Mouse (Mus musculus) spleen, embryonic (tissue): ENCODE data around the gene 2510009E07Rik.

Experiments used
- CTCF ChIA-PET: fragments of 350-600 bp; sonication (Branson Sonifier 250); formaldehyde crosslinking; loops from one replicate; lab custom pipeline; 2022; lab: Charles Lee

2510009E07Rik gene

DNA sequence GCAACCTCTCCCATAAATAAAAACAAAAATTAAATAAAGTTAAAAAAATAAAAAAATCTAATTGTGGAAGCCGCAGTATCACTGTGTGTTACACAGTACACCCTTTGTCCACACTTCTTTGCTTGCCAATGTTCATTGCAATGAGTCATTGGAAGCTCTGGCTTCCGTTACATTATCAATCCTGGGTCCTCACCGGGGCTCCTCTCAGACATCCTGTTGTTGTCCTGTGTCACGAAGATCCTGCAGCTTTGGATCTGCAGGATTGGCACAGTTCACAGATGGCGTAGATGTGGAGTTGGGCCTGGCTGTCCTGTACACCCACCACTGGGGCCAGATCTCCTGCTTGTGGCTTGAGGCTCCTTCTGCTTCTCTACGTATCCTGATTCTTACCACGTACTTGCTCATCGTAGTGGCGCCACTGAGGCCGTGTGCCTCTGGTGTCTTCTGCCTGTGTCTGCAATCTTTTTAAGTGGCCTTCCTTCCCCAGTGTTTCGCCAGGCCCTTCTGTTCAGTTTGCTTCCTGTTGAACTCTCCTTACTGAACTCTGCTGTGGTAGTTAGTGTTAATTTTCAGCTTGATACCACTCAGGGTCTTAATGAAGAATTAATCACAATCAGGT, 57.2 kb downstream of the 2510009E07Rik start:
- CTCF ChIA-PET = no interaction called here

DNA sequence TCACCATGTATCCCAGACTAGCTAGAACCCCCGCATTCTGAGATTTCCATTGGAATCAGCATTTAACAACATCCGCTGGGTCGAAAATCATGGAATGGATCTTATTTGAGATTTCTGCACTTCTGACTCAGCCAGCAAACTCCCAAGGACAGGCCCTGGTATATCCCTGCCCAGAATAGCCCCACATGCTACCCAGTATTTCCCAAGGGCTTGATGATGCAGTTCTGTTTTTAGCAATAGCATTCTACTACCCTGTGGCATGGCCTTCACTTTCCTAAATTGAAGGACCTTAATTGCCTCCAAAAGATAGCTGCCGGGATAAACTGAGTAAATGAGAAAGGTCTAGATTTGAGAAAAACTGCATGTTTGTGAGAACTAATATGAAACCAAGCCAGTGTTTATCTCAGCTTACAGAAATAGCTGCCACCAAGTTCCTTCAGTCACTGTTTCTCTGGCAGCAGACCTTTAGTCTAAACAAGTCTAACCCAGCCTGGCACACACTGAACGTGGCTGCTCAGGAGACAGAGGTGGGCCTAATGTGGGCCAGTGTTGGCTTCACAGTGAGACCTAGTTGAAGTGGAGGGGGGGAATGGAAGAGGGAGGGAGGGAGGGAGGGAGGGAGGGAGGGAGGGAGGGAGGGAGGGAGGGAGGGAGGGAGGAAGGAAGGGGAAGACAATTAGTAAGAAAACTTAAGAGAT, 58.2 kb downstream of the 2510009E07Rik start:
- CTCF ChIA-PET = no interaction called here

DNA sequence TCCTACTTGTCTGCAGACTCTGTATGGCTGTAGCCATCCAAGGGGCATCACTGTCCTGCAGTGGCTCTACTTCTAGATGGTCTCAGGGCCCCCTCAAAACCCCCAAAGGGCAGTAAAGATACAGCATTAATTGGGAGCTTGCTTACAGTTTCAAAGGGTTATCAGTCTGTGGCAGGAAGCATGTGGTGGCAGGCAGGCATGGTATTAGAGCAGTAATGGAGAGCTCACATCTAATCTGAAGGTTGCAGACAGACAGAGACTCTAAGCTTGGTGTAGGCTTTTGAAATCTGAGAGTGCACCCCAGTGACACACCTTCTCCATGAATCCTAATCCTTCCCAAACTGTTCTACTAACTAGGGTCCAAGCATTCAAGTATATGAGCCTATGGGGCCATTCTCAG, 60.0 kb downstream of the 2510009E07Rik start:
- CTCF ChIA-PET = interaction anchor here (0.6 kb wide), 1 partner anchor 16 kb away, joined by 5 read pairs; no protein-coding TSS in a partner anchor

DNA sequence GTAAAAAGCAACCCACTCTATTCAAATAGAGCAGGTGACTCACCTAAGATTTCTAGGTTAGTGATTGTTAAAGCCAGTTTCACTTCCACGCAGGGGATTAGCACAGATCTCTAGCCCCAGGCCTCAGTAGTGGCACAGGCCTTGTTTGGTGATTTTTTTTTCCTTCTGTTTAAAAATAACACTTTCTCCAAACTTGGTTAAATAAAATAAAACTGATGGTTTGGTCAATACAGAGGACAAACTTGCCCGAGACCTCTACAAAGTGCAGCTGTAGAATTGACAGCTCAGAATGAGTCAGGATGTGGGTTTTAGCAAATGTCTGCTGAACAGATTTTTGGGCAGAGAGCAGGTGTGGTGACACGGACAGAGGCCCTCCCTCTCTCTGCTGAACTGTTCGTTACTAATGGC, 62.6 kb downstream of the 2510009E07Rik start:
- CTCF ChIA-PET = interaction anchor here (0.6 kb wide), 1 partner anchor 1005 kb away, joined by 3 read pairs; no protein-coding TSS in a partner anchor

DNA sequence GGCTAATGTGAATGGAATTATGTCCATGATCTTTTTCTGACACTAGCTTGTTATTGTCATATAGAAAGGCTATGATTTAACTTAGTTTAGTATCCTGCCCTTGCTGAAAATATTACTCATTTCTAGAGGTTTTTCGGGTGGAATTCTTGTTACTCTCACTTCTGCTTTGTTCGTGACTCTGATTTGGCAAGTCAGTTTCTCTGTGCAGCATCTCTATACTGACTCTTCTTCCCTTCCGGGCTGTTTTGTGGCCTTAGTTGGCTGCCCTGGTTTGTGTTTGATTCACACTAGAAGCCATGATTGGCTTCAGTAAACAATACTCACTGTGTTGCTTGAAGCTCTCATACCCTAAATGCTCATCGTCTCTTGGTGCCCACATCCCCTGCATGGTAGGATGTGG, 63.9 kb downstream of the 2510009E07Rik start:
- CTCF ChIA-PET = no interaction called here

DNA sequence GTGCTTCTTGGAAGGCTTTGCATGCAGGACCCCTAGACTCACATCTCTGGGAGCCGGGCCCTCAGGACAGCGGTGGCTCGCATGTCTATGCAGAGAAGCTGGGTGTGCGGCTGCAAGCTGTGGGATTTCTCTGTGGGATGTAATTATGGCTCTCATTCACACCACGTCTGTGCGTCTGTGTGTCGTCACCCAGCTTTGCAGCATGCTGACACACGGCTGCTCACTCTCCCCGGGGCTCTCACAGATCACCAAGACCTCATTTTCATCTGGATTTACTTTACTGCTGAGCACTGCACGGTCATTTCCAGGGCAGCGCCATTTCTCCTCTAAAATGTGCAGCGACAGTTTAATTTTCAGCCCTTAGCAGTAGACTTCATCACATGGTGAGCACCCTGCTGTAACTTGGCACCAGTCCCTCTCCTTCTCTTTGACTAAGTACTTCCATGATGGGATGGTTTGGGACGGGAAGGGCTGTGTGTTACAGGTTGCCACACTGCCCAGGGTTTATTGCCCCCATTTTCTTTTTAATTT, 66.3 kb downstream of the 2510009E07Rik start:
- CTCF ChIA-PET = no interaction called here

DNA sequence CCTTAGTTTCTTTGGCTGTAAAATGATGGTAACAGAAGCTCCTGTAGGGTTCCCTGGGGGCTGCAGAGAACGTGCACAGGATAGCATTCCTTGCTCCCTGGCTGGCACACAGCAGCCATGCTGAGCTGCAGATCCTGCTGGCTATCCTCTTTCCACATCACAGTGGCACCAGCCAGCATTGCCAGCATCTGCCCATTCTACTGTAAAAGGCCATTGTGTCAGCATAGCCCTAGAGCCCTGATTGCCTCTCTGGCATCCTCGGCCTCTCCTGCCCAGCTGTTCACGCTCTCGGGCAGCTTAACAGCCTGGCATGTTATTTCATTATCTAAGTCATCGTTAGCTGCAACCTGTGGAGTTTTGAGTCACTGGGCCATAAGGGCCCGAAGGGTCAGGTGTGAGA, 67.2 kb downstream of the 2510009E07Rik start:
- CTCF ChIA-PET = no interaction called here

DNA sequence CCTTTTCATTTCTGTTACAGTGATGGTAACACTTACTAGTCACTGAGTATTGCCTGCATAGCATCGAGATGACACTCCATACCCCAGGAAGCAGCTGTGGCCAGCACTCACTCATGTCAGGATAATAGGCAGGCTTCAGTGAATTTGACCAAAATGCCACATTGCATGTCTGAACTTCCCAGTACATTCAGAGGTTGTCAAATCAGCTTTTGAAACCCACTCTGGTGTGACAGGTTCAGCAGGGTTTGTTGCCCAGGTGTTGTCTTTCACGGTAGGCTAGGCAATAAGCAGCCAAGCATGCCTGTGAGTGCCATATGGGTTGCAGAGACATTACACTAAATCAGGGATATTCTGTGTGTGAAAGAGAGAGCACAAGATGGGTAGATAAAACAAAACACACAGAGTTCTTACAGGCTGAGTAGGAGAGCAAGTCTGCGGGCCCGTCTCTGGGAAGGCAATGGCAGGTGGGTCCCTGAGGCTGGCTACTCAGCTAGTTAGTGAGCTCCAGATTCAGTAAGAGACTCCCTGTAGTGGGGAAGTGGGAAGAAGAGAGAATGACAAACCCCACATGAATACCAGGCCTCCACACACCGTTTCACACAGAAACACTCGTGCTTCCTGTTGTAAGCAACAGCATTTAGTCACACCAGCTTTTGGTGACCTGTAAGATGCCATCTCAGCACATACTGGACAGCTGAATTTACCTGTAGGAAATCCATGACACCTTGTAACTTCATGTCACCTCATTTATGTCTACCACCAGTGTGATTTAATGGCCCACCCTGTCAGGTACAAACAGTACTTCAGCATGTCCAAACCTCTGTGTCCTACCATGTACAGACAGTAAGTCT, 68.5 kb downstream of the 2510009E07Rik start:
- CTCF ChIA-PET = no interaction called here

DNA sequence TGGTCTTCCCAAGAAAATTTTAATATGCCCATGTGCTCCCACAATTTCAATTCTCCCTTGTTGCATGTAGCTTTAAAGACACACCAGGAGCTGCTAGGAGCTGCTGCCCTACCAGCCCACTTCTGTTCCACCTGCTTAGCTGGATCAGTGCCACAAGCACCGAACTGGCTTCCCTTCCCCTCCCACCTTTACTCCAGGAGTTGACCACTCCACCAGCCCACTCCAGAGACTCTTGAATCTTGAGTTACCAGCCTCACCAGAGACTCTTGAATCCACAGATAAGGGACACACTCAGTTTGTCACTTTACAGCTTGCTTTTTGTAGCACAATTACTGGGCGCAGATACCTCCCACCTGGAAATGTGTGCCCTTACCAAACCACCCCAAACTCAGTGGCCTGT, 73.8 kb downstream of the 2510009E07Rik start:
- CTCF ChIA-PET = no interaction called here

DNA sequence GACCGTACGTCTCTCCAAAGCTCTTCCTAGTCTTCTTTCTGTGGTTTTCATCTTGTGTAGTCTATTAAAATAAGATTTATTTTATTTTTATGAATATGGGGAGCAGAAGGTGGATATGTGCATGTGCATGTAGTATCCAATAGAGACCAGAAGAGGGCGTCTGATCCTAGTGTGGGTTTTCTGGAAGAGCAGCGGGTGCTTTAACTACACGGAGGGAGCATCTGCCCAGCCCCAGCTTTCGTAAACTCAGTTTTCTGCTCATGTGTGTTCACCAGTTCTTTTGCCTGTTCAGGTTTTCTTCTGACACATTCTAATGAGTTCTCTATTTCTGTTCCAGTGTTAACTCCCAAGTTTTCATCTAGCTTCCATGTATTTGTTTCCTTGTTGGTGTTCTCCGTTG, 78.7 kb downstream of the 2510009E07Rik start:
- CTCF ChIA-PET = no interaction called here

DNA sequence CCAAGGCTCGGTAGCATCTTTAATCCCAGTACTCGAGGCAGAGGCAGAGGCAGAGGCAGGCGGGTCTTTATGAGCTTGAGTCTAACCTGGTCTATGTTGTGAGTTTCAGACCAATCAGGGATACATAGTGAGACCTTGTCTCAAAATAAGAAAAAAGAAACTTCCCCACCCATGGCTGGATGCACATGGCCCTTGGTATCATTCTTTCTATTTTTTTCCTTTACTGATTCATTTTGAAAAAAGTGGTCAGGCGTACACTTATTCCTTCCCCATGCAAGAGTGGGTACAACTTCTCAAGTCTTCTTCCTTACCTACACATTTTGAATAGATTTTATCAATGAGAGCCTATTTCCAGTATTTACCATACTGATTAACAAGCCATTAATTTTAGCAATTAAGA, 84.0 kb downstream of the 2510009E07Rik start:
- CTCF ChIA-PET = no interaction called here

DNA sequence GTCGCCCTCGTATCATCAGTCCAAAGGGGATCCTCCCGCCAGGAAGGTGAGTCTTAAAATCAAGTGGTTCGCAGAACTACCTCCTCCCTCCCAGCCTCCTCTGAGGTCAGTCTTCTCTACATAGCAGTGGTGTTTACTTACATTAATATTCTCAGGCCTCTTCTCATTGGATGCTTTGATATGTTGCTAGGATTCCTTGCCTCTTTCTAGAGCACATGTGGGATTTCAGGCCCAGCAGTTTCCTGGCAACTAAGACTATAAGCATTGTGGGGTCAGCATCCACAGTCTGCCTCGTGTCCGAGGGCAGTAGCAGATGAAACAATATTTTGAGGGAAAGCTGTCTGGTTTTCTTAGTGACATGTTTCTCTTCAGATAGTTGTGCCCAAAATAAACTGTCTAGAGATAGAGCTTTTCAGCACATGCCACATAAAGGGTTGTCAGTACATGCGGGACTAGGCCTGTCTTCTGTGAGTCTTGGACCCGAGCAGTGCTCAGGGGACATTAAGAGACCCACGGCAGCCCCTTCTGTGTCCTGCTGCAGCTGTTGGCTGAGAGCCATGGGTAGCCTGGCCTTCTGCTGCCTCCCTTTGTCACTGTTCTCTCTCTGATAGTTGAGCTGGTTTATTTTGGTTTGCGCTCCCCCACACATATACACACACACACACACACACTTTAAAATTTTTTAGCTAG, 86.1 kb downstream of the 2510009E07Rik start:
- CTCF ChIA-PET = no interaction called here

DNA sequence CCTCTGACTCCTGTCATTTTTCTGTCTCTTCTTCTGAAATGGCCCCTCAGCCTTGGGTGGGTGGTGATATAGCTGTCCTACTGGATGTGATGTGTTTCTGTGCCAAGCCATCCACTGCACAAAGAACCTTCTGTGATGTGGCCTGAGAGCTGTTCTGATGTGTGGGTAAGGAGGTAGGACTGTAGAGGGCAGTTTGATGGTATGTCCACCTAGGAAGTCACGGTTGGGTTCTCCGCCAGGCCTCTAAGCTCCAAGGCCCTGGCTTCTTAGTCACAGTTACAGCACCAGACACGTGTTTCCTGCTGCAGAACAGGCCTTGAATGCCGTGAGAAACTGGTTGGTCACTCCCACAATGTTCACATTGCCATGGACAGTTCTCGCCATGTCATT, 86.8 kb downstream of the 2510009E07Rik start:
- CTCF ChIA-PET = no interaction called here

DNA sequence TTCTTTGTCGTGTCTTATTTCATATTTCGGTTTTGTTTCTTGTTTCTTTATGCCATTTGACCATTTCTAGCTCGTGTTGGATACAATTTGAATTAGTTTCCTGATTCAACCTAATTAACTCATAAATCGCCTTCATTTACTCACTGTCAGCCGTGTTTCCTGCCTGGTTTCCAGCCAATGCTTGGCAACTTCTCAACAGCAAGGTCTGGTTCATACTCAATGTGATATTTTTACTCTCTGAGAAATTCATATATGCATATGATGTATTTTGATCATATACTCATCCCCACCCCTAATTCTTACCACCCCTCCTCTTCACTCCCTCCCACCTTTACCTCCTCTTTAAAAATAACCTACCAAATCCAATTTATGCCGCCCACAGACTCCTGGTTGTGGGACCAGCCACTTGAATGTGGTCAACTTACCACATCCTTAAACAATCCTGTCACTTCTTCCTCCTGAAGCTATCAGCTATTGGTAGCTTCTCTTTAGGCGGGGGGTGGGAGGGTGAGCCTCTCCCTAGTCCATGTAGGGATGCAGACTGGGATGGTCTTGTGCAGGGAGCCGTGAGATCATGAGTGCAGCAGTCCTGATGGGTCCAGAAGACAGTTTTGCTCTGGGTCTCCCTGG, 87.3 kb downstream of the 2510009E07Rik start:
- CTCF ChIA-PET = no interaction called here

DNA sequence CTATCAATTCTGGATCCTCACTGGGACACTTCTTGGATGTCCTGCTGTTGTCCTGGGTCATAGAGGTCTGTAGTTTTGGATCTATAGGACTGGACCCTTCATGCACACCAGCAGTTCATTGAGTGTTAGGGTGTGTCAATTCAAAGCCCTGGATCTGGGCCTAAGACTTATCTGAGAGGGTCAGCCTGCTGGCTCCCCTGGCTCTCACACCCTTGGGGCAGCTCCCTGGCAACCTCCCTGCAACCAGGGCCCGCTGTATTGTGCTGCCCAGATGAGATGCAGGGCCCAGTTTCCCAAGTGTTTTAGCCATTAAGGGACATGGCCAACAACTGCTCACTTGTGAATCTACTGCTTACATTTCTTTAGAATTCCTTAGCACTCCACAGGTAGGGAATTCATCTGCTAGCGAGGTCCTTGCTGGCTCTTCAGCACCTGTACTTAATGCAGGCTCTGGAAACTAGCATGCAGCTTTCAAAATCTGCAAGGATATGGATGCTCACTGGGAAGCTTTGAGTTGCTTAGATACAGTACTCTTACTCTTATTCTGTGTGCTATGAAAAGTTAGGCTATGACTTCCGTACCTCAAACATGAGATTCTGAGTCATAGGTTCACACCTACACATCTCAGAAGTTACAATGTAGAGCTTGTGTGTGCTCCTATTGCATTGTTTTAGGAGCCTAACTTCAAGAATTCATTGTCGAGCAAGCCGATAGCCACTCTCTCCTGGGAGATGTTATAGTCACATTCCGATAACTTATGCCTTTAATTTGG, 88.0 kb downstream of the 2510009E07Rik start:
- CTCF ChIA-PET = no interaction called here

DNA sequence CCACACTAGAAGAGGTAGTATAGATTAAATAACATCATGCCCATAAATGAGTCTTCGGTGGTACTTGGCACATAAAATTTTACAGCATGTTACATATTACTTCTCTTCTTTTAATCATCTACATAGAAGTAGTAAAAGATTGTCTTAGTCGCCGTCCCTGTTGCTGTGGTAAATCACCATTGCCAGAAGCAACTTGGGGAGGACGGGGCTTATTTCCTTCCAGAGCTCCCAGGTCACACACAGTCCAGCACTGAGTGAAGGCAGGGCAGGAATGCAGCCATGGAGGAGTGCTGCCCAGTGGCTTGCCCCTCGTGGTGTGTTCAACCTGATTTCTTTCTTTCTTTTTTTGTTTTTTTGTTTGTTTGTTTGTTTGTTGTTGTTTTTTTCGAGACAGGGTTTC, 90.1 kb downstream of the 2510009E07Rik start:
- CTCF ChIA-PET = no interaction called here
